Mouse (Mus musculus) liver, postnatal 0 days (tissue): ENCODE measurements around the gene Pip4k2a. TPM values are rescaled to one million over a fixed set of nuclear protein-coding genes. Genes with fewer than 3 reads are reported as not detected.

Experiments
- ATAC-seq: fragments of 200-750 bp; cut with Nextera tagmentation; 2 replicates; pipeline ENCODE4 v1.8.0; 2017; ENCODE audit warnings: mild to moderate bottlenecking, moderate library complexity
- DNase-seq: peaks from one replicate; pipeline ENCODE4 v3.0.0-alpha.2; 2016
- H3K27ac ChIP-seq: fragments of 300-500 bp; sonication (generic); 2 replicates; pipeline ENCODE4 v1.5.1; 2014; ENCODE audit warnings: antibody characterized with exemption, moderate library complexity, mild to moderate bottlenecking, low read depth
- H3K27me3 ChIP-seq: fragments of 300-500 bp; sonication (generic); 2 replicates; pipeline ENCODE4 v1.6.1; 2014; ENCODE audit warnings: low read length, control low read depth, mixed read lengths; ENCODE audit not compliant: insufficient read depth
- H3K36me3 ChIP-seq: fragments of 300-500 bp; sonication (generic); replicated peaks from 2 replicates; pipeline ENCODE4 v1.6.1; 2014; ENCODE audit warnings: mild to moderate bottlenecking, control low read depth, low read length, moderate library complexity, mixed read lengths; ENCODE audit not compliant: insufficient read depth
- H3K4me1 ChIP-seq: fragments of 300-500 bp; sonication (generic); 2 replicates; pipeline ENCODE4 v1.6.1; 2014; ENCODE audit warnings: antibody characterized with exemption, mild to moderate bottlenecking, control low read depth; ENCODE audit not compliant: insufficient read depth
- H3K4me2 ChIP-seq: fragments of 300-500 bp; sonication (generic); 2 replicates; pipeline ENCODE4 v1.6.1; 2014; ENCODE audit warnings: low read depth, mild to moderate bottlenecking, low read length, moderate library complexity, mixed read lengths
- H3K4me3 ChIP-seq: fragments of 300-500 bp; sonication (generic); 2 replicates; pipeline ENCODE4 v1.5.1; 2014; ENCODE audit warnings: low read depth, low read length
- H3K9ac ChIP-seq: fragments of 300-500 bp; sonication (generic); replicated peaks from 2 replicates; pipeline ENCODE4 v1.6.1; 2014; ENCODE audit warnings: mild to moderate bottlenecking, moderate library complexity
- H3K9me3 ChIP-seq: fragments of 300-500 bp; sonication (generic); 2 replicates; pipeline ENCODE4 v1.6.1; 2016; ENCODE audit warnings: mild to moderate bottlenecking, control low read depth, low read length, mixed read lengths
- CTCF ChIP-seq: sonication (generic); IDR thresholded peaks from 2 replicates; pipeline ENCODE4 v1.5.1; 2016; ENCODE audit warnings: antibody characterized with exemption, low read depth
- EP300 ChIP-seq: IDR thresholded peaks from 2 replicates; pipeline ENCODE4 v1.6.1; 2016; ENCODE audit warnings: antibody characterized with exemption, low read depth, mild to moderate bottlenecking
- WGBS: fragments of 180-500 bp; shearing (Covaris S2); extraction: QIAGEN DNeasy Blood & Tissue Kit; methylation state at CpG from one replicate; pipeline ENCODE4 v1.1.7; 2014; ENCODE audit not compliant: insufficient replicate concordance; 5-methylcytosine and 5-hydroxymethylcytosine counted together
- polyA plus RNA-seq: library from polyadenylated mRNA; unstranded; fragments of >200 nt; fragmentation: Nextera tagmentation; extraction: Ambion mirVana; gene quantifications from 2 replicates; pipeline ENCODE4 v1.2.1, GENCODE M21; 2015

Gene Pip4k2a
- polyA plus RNA-seq, 1 experiment from 2014 or later: 8.0 TPM

- Histone ChIP-seq H3K36me3 (peaks cover 3% of the 10 kb centered on the region; the same call in 1 of the 2 replicates), H3K4me2 (no peak overlapping the region), H3K27ac (no peak overlapping the region), H3K9ac (no peak overlapping the region), H3K27me3 (no peaks in the 10 kb centered on the region), H3K4me3 (no peak overlapping the region), H3K9me3 (no peaks in the 10 kb centered on the region), H3K4me1 (peaks cover 6% of the 10 kb centered on the region; the same call in 1 of the 2 replicates)
- ATAC-seq: no peak
- TF ChIP-seq CTCF (no peak), EP300 (no peak)
- DNase-seq: no peak
- WGBS: 90% methylated on average over 7 of the region's 7 CpGs
Measured at GRCm38 (mm10) chr2:18874626-18875025, 123.3 kb downstream of the Pip4k2a start.

DNA sequence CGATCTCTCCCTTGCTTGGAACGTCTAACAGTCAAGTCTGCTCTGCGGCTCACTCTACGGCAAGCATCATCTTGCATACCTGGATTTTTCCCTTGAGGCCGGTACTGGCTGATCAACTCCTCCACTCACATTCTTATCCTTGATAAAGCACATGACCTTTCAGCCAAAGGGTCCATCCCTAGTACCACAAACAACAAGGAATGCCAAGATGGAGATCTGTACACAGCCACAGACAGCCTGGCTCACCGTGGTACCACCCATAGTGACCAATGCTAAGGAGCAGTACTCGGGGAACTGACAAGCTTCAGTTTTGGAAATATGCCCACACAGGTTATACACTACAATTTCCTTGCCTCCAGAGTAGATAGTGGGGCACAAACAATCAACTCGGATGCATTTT, 123.9 kb downstream of the Pip4k2a start:
- Histone ChIP-seq H3K27me3 (no peaks in the 10 kb centered on the region), H3K9me3 (no peaks in the 10 kb centered on the region), H3K36me3 (peaks cover 3% of the 10 kb centered on the region; the same call in 1 of the 2 replicates), H3K9ac (no peak overlapping the region), H3K4me2 (no peak overlapping the region), H3K4me1 (peaks cover 6% of the 10 kb centered on the region; the same call in 1 of the 2 replicates), H3K27ac (no peak overlapping the region), H3K4me3 (no peak overlapping the region)
- WGBS: 83% methylated on average over 8 of the region's 8 CpGs
- TF ChIP-seq EP300: no peak
- no peak for TF ChIP-seq CTCF
- ATAC-seq (no peak), DNase-seq (no peak)

GRCm38 (mm10) chr2:18873440-18873839, 124.5 kb downstream of the Pip4k2a start:
- no peaks in the 10 kb centered on the region for H3K27me3 ChIP-seq
- H3K27ac ChIP-seq: no peak overlapping the region
- H3K4me1 ChIP-seq: peaks cover 6% of the 10 kb centered on the region; the same call in 1 of the 2 replicates
- no peaks in the 10 kb centered on the region for H3K9me3 ChIP-seq
- TF ChIP-seq CTCF: no peak
- no peak for TF ChIP-seq EP300
- ATAC-seq (no peak), DNase-seq (no peak)
- H3K4me3 ChIP-seq: no peak overlapping the region
- H3K9ac ChIP-seq: no peak overlapping the region
- WGBS: 84% methylated on average over 3 of the region's 3 CpGs
- no peak overlapping the region for H3K4me2 ChIP-seq
- H3K36me3 ChIP-seq: peaks cover 3% of the 10 kb centered on the region; the same call in 1 of the 2 replicates

- ATAC-seq: peak; percentile 53
Measured at GRCm38 (mm10) chr2:18872797-18873196, 125.1 kb downstream of the Pip4k2a start.

DNA sequence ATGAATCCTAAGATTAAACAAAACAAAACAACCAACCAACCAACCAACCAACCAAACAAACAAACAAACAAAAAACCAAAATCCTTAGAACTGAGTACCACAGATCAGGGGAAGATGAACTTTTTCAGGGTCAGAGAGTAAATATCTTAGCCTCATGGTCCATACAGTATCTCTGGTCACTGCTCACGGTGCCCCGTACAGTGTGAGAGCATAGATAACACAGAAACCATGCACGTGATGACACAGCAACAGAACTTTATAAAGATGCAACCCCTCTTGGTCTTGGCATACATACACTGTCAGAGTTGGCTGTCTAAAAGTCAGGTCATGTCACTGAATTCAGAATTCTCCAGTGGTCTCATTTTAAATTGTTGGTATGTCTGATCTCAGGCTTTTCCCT, 126.8 kb downstream of the Pip4k2a start:
- Histone ChIP-seq H3K4me1 (peaks cover 6% of the 10 kb centered on the region; the same call in 1 of the 2 replicates), H3K4me2 (no peak overlapping the region), H3K36me3 (peaks cover 3% of the 10 kb centered on the region; the same call in 1 of the 2 replicates), H3K9ac (no peak overlapping the region), H3K9me3 (no peaks in the 10 kb centered on the region), H3K27ac (no peak overlapping the region), H3K27me3 (no peaks in the 10 kb centered on the region), H3K4me3 (no peak overlapping the region)
- TF ChIP-seq EP300 (peak; percentile 85), CTCF (no peak)
- DNase-seq (no peak), ATAC-seq (peak; percentile 91)
- WGBS: 49% methylated on average over 3 of the region's 3 CpGs

More at GRCm38 (mm10) chr2:18872797-18873196, 125.1 kb downstream of the Pip4k2a start:
- Histone ChIP-seq H3K4me1 (peaks cover 6% of the 10 kb centered on the region; the same call in 1 of the 2 replicates), H3K9me3 (no peaks in the 10 kb centered on the region), H3K36me3 (peaks cover 3% of the 10 kb centered on the region; the same call in 1 of the 2 replicates), H3K27me3 (no peaks in the 10 kb centered on the region), H3K4me3 (no peak overlapping the region), H3K27ac (no peak overlapping the region), H3K9ac (no peak overlapping the region), H3K4me2 (no peak overlapping the region)
- WGBS: 5% methylated on average over 2 of the region's 2 CpGs
- peak; percentile 80 for DNase-seq
- peak; percentile 93 for TF ChIP-seq CTCF
- TF ChIP-seq EP300: no peak

DNA sequence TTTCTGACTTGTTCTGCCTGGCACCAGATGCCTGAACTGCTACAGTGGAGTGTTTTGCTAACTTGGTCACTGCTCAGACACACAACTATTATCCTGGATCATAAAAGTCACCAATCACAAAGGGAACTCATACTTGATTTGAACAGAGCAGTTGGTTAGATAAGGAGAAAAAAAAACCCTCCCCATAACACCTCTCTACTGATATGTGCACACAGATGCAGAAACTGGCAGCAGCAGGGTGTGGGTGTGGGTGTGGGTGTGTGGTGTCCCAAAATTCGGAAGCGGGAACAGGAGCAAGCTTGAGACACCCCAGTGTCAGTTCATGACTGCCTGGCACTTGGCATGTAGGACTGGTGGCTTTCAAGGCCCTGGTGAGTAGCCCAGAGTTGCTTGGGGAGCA, 130.9 kb downstream of the Pip4k2a start:
- Histone ChIP-seq H3K27me3 (no peaks in the 10 kb centered on the region), H3K36me3 (0 out of 2 replicates have a peak, but pooled peaks cover 8% of the 10 kb centered on the region), H3K27ac (no peak overlapping the region), H3K9me3 (no peaks in the 10 kb centered on the region), H3K4me3 (no peak overlapping the region), H3K4me2 (no peak overlapping the region), H3K4me1 (peaks cover 6% of the 10 kb centered on the region; the same call in 1 of the 2 replicates), H3K9ac (no peak overlapping the region)
- no peak for ATAC-seq
- 71% methylated on average over 2 of the region's 2 CpGs for WGBS
- TF ChIP-seq EP300: no peak
- no peak for TF ChIP-seq CTCF
- DNase-seq: no peak
